Mouse (Mus musculus): Measurements from ENCODE around the gene Btnl1. TPM values are rescaled to one million over a fixed set of nuclear protein-coding genes. Genes with fewer than 3 reads are reported as not detected.

Gene Btnl1
- not detected in 2 replicates for polyA plus RNA-seq (2016; fragmentation: Nextera tagmentation; extraction: Ambion mirVana)

DNA sequence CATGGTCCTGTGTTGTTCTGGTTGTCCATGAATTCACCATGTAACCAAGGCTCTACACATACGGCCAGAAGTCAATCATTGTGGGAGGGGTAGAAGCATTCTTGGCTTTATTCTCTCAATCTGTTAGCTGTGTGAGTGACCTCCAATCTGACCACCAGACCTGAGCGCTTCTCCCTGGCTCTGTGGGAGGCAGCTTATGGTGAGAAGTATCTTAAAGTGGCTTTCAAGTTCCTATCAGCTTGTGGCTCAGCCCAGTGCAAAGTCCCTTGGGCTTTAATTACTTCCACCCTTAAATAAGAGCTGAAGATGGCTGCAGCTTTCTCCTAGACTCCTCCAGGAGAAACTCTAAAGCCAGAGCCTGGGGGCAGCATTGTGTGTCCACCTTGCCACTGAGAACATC lies at the start of gene Btnl1:
Gene Btnl1, plus strand, starts transcription at position 286 of the 400 bp plus-strand sequence.
- Histone ChIP-seq H3K4me3 (replicated peaks) (no peak within 1 kb of the TSS), H3K4me1 (no peaks in the 10 kb centered on the region), H3K9me3 (no peaks in the 10 kb centered on the region), H3K27ac (no peak within 1 kb of the TSS), H3K36me3 (replicated peaks) (no peaks in the 10 kb centered on the region), H3K9ac (no peak within 1 kb of the TSS), H3K4me2 (no peak within 1 kb of the TSS), H3K27me3 (no peaks in the 10 kb centered on the region)
- 67% methylated on average over 2 of the region's 2 CpGs for WGBS
- no peak for ATAC-seq (ENCODE audit: low FRiP score)

DNA sequence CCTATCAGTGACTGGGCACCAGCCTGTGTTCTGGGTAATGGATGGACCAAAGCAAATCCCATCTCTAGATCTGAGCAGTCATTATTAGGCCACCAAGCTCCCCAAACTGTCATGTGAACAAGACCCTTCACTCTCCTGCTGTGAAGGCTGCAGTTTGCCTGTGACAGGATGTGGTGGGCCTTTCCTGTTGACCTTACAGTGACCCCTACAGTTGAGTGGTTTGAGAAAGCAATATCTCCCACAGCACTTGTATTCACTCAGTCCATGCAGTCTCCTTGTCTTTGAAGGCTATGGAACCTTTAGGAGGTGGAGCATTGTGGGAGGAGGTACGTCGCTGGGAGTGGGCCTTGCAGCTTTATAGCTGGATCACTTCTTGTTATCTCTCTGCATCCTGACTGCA lies 47.1 kb upstream of the Btnl1 start:
- 87% methylated on average over 2 of the region's 2 CpGs for WGBS
- no peaks in the 10 kb centered on the region for H3K4me1 ChIP-seq
- H3K4me2 ChIP-seq: no peak overlapping the region
- no peak for ATAC-seq (ENCODE audit: low FRiP score)
- H3K9me3 ChIP-seq: no peaks in the 10 kb centered on the region
- no peaks in the 10 kb centered on the region for H3K36me3 ChIP-seq (replicated peaks)
- no peak overlapping the region for H3K9ac ChIP-seq
- 0 out of 2 replicates have a peak, but pooled peaks cover under 1% of the 10 kb centered on the region for H3K27me3 ChIP-seq
- H3K4me3 ChIP-seq (replicated peaks): no peak overlapping the region
- H3K27ac ChIP-seq: no peak overlapping the region

DNA sequence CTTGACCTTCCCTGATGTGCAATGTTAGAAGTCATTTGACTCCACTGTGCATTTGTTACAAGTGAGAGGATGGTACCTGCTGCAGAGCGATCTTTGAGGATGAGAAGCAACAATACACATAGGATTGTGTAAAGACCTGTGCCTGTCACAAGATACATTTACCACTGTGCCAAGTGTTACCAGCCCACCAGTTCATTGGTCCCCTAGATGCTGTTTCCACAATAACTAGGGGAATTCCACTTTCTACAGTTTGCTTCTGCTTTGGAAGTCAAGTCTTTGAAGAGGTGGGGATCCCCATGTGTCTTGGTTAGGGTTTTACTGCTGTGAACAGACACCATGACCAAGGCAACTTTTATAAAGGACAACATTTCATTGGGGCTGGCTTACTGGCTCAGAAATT lies 45.7 kb upstream of the Btnl1 start:
- no peak overlapping the region for H3K9ac ChIP-seq
- peaks cover 9% of the 10 kb centered on the region; the same call in 1 of the 2 replicates for H3K27me3 ChIP-seq
- H3K4me1 ChIP-seq: no peaks in the 10 kb centered on the region
- ATAC-seq (ENCODE audit: low FRiP score): no peak
- H3K4me2 ChIP-seq: no peak overlapping the region
- H3K4me3 ChIP-seq (replicated peaks): no peak overlapping the region
- no peaks in the 10 kb centered on the region for H3K36me3 ChIP-seq (replicated peaks)
- no peak overlapping the region for H3K27ac ChIP-seq
- H3K9me3 ChIP-seq: no peaks in the 10 kb centered on the region
- 90% methylated on average over 1 of the region's 1 CpGs for WGBS

DNA sequence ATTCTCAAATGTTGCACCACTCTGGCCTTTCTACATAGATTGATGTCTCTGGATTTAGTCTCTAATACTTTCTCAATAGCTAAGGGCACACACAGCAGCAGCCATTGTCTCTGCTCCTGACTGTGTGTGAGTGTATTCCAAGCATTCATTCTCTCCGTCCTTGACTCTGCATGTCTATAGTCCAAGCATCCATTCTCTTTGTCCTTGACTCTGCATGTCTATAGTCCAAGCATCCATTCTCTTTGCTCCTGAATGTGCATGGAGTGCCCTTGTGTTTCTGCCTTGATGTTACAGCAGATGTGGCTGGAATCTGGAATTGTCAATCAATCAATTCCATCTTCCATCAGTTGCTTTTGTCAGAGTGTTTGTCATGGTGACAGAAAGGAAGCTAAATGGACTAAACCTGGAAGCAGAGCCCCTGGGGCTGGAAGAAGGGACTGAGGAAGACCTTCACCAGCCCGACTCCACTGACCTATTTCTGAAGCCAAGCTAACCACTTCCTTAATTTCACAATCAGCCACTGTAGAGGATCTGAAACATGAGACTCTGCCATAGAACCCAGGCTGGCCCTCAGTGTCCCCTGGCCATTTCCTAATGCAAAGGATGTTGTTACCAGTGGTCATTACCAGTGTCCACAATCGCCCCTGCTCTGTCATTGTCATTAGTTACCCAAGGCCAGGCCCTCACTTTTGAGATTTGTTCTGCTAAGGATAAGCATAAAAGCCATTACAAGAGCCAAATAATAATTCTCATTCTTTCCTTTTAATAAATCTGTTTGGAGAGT lies 36.1 kb upstream of the Btnl1 start:
- ATAC-seq (ENCODE audit: low FRiP score): no peak
- no peaks in the 10 kb centered on the region for H3K9me3 ChIP-seq
- WGBS: 49% methylated on average over 3 of the region's 3 CpGs
- H3K4me3 ChIP-seq (replicated peaks): no peak overlapping the region
- H3K27ac ChIP-seq: no peak overlapping the region
- no peaks in the 10 kb centered on the region for H3K36me3 ChIP-seq (replicated peaks)
- H3K9ac ChIP-seq: no peak overlapping the region
- no peaks in the 10 kb centered on the region for H3K4me1 ChIP-seq
- no peak overlapping the region for H3K4me2 ChIP-seq
- H3K27me3 ChIP-seq: peaks cover 10% of the 10 kb centered on the region

DNA sequence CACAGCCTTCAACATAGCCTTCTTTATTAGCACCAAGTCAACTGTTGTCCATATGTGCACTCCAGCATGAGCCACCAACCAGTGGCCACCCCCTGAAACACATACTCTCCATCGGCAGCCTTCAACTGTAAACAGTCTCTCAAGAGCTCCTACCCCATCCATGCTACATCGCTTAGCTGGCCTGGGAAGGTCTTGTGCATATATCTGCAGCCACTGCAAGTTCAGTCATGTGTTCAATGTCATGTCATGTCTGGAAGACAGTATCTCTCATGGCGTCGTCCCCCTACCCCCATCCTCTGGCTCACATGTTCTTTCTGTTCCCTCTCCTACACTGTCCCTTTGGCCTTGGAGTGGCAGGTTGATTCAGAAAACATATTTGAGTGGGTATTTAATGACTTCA lies 32.0 kb upstream of the Btnl1 start:
- 88% methylated on average over 4 of the region's 4 CpGs for WGBS

DNA sequence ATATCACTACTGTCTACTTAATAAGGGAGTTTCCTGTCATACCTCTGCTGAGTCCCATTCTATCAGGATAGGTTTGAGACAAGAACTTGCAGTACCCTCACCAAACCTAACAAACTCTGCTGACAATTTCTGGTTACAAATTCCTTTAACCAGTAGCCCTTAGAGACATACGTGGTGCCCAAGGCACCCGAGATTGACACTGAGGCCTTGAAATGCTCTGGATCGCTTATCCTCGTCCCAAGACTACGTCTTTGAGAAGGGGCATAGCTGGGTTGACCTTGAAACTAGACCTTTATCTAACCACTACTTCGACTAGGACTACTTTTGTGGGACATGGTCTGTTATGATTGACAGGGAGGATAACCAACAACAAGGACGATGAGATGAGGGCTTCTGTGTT lies 31.4 kb upstream of the Btnl1 start:
- Histone ChIP-seq H3K4me1 (no peaks in the 10 kb centered on the region), H3K4me2 (no peak overlapping the region), H3K4me3 (replicated peaks) (no peak overlapping the region), H3K36me3 (replicated peaks) (no peaks in the 10 kb centered on the region), H3K9me3 (no peaks in the 10 kb centered on the region), H3K9ac (no peak overlapping the region), H3K27me3 (peaks cover 10% of the 10 kb centered on the region), H3K27ac (no peak overlapping the region)
- no peak for ATAC-seq (ENCODE audit: low FRiP score)
- WGBS: 84% methylated on average over 7 of the region's 7 CpGs

More for the DNA sequence above, 32.0 kb upstream of the Btnl1 start:
- no peak overlapping the region for H3K27ac ChIP-seq
- H3K4me1 ChIP-seq: no peaks in the 10 kb centered on the region
- H3K9ac ChIP-seq: no peak overlapping the region
- no peaks in the 10 kb centered on the region for H3K36me3 ChIP-seq (replicated peaks)
- H3K9me3 ChIP-seq: no peaks in the 10 kb centered on the region
- no peak for ATAC-seq (ENCODE audit: low FRiP score)
- H3K4me2 ChIP-seq: no peak overlapping the region
- peaks cover 10% of the 10 kb centered on the region for H3K27me3 ChIP-seq
- H3K4me3 ChIP-seq (replicated peaks): no peak overlapping the region

DNA sequence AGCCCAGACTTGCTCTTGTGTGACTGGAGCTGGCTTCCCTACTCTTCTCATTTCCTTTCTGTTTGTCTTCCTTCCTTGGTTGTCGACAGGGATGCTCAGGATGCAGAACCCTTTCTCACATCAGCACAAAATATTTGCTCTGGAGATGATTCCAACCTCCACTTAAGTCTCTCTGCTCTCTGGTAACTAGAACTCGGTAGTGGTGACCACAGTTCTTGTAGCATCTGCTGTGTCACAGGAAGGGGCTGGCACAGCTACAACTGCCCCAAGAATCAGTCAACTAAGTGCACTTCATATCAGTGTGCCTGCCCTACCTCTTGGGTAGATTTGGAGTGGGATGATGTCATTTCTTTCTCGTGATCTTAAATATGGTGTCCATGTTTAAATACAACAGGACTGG lies 30.9 kb upstream of the Btnl1 start:
- no peaks in the 10 kb centered on the region for H3K36me3 ChIP-seq (replicated peaks)
- no peak overlapping the region for H3K9ac ChIP-seq
- no peak for ATAC-seq (ENCODE audit: low FRiP score)
- H3K27me3 ChIP-seq: peaks cover 10% of the 10 kb centered on the region
- H3K27ac ChIP-seq: no peak overlapping the region
- no peak overlapping the region for H3K4me2 ChIP-seq
- no peaks in the 10 kb centered on the region for H3K9me3 ChIP-seq
- 78% methylated on average over 3 of the region's 3 CpGs for WGBS
- H3K4me1 ChIP-seq: no peaks in the 10 kb centered on the region
- H3K4me3 ChIP-seq (replicated peaks): no peak overlapping the region

DNA sequence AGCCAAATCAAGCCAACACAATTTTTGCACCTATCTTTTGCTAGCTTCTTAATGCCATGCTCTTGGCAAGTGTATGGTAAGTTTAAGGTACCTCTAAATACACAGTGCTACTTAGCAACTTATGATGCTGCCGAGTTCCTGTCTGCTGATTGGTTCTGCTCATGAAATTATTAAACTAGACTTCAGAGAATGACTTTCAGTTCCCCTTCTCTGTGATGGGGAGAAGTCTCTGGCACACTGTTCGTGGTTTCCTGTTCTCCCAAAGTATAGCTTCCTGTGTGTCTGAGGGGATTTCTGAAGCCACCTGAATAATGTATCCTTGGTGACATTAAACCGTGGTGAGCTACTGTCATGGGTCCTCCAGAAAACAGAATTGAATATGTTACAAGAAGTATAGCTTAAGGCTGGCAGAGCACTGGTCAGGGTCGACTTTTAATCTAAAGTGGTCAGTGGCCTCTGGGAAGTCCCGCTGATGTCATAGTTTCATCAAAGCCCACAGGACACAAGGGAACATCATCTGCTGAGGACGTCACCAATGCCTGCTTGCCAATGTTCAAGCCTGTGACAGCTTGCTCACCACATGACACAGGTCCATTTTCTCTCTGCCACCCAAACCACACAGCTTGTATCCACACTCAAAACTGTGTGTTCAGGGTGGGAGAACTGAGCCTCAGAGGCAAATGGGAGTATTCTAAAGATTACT lies 29.2 kb upstream of the Btnl1 start:
- Histone ChIP-seq H3K36me3 (replicated peaks) (no peaks in the 10 kb centered on the region), H3K4me1 (no peaks in the 10 kb centered on the region), H3K9ac (no peak overlapping the region), H3K9me3 (no peaks in the 10 kb centered on the region), H3K4me3 (replicated peaks) (no peak overlapping the region), H3K27ac (no peak overlapping the region), H3K4me2 (no peak overlapping the region), H3K27me3 (peaks cover 10% of the 10 kb centered on the region)
- ATAC-seq (ENCODE audit: low FRiP score): no peak
- 77% methylated on average over 6 of the region's 6 CpGs for WGBS

DNA sequence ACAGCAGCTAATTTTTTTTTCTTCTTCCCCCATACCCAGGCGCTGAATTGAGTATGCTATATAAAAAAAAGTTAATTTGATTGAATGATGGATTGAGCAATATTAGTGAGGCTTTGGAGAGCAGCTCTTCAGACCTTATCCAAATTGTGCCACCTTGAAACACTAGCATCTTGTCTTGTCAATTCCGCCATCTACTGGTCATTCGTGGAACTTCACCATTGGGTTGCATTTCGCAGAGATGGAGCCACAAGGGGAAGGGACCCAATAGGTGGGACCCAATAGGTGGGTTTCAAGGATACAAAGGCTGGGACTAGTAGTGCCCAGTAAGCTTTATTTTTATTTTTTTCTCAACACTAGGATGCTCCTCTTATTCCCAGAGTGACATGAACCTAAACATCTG lies 27.5 kb upstream of the Btnl1 start:
- Histone ChIP-seq H3K9me3 (no peaks in the 10 kb centered on the region), H3K27ac (no peak overlapping the region), H3K4me2 (no peak overlapping the region), H3K4me1 (no peaks in the 10 kb centered on the region), H3K36me3 (replicated peaks) (no peaks in the 10 kb centered on the region), H3K4me3 (replicated peaks) (no peak overlapping the region), H3K9ac (no peak overlapping the region), H3K27me3 (peaks cover 9% of the 10 kb centered on the region)
- WGBS: 7% methylated on average over 4 of the region's 4 CpGs
- no peak for ATAC-seq (ENCODE audit: low FRiP score)

DNA sequence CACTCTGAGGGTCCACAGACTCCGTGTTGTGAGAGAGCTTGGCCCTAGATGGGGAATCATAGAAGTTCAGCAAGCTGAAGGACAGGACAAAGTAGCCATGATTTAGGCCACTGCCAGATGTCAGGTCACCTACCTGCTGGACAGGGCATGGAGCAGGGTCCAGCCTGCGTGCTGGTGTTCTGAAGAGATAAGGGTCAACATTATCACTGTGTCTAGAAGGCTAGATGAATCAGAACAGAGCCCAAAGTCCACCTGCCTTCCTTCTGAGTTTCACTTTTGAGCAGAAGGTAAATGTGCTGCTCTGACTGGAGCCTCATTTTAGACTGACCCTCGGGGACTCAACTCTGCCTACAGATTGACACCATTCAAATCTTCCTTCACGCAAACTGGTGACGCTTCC lies 22.4 kb upstream of the Btnl1 start, which contains the start of gene Btnl2:
Gene Btnl2, plus strand, starts transcription at position 284 of the 400 bp plus-strand sequence.
- Histone ChIP-seq H3K9me3 (no peaks in the 10 kb centered on the region), H3K4me2 (no peak within 1 kb of the TSS), H3K36me3 (replicated peaks) (no peaks in the 10 kb centered on the region), H3K4me1 (no peaks in the 10 kb centered on the region), H3K27ac (no peak within 1 kb of the TSS), H3K9ac (no peak within 1 kb of the TSS), H3K27me3 (no peaks in the 10 kb centered on the region), H3K4me3 (replicated peaks) (no peak within 1 kb of the TSS)
- ATAC-seq (ENCODE audit: low FRiP score): no peak
- WGBS: 86% methylated on average over 5 of the region's 5 CpGs

DNA sequence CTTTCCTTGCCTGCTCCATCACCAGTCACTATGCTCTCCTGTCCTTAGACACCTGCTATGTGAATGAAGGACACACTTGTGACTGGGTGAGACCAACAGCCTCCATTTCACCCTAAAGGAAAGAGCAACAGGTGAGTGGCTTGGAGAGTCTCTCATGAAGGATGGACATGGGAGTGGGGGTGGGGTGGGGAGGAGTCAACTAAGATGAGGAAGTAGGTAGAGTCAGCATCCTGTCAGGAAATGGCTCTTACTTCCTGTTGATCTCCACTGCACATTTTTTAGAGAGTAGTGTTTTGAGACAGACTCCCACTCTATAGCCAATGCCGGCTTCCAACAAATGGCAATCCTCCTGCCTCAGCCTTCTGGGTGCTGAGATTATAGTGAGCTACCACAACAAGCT lies 22.0 kb upstream of the Btnl1 start:
- Histone ChIP-seq H3K27ac (no peak overlapping the region), H3K9ac (no peak overlapping the region), H3K9me3 (no peaks in the 10 kb centered on the region), H3K36me3 (replicated peaks) (no peaks in the 10 kb centered on the region), H3K4me3 (replicated peaks) (no peak overlapping the region), H3K27me3 (no peaks in the 10 kb centered on the region), H3K4me2 (no peak overlapping the region), H3K4me1 (no peaks in the 10 kb centered on the region)
- 100% methylated on average over 1 of the region's 1 CpGs for WGBS
- ATAC-seq (ENCODE audit: low FRiP score): no peak

DNA sequence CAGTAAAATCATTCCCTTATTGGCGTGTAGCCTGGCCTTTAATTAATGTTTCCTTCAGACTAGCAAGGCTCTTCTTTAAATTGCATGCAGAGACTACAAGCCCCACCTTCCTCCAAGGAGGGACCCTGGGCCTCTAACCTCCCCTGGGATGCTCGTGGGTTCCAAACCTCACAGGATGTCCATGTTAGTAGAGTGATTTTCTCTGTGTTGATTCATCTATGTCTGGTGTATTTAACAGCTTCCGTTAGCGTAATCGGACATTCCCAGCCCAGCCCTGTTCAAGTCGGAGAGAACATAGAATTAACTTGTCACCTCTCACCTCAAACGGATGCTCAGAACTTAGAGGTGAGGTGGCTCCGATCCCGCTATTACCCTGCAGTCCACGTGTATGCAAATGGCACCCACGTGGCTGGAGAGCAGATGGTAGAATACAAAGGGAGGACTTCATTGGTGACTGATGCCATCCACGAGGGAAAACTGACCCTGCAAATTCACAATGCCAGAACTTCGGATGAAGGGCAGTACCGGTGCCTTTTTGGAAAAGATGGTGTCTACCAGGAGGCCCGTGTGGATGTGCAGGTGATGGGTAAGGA lies 13.9 kb upstream of the Btnl1 start:
- 87% methylated on average over 15 of the region's 15 CpGs for WGBS
- H3K27ac ChIP-seq: no peak overlapping the region
- no peaks in the 10 kb centered on the region for H3K27me3 ChIP-seq
- H3K9ac ChIP-seq: no peak overlapping the region
- H3K4me2 ChIP-seq: no peak overlapping the region
- H3K9me3 ChIP-seq: no peaks in the 10 kb centered on the region
- H3K4me3 ChIP-seq (replicated peaks): no peak overlapping the region
- H3K36me3 ChIP-seq (replicated peaks): no peaks in the 10 kb centered on the region
- no peak for ATAC-seq (ENCODE audit: low FRiP score)
- H3K4me1 ChIP-seq: no peaks in the 10 kb centered on the region
